Mouse (Mus musculus): ENCODE results near the gene Fbln1. TPM values are rescaled to one million over a fixed set of nuclear protein-coding genes. Genes with fewer than 3 reads are reported as not detected.
A peak's percentile ranks its signal among the peaks of the same experiment; 100 is the strongest.

The Fbln1 gene
- total RNA-seq, 2 experiments from 2014 or later: 19.0 to 24.7 TPM

- DNase-seq: no peak
- intact Hi-C loops (cut with DNase I): no loop called here
These were observed 1.4 kb upstream of the Fbln1 start for GRCm38 (mm10) chr15:85204383-85204782.

DNA sequence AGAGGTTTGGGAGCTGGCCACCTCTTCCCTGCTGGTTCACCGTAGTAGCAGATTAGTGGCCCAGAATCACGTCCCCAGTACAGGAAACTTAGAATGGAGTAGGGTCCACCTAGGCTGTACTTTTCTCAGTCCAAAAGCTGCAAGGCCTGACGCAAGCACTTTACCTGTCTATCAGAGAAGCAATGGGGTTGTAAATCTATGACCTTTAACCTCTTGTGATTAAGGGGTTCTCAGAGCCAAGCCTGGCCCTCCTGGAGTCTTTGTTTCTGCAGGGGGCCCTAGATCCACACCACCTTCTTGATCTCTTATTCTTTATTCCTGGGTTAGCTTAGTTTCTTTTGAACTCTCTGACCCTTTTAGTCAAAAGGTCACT lies 940 bp downstream of the Fbln1 start:
- intact Hi-C loops (cut with DNase I): no loop called here
- no peak for DNase-seq

DNA sequence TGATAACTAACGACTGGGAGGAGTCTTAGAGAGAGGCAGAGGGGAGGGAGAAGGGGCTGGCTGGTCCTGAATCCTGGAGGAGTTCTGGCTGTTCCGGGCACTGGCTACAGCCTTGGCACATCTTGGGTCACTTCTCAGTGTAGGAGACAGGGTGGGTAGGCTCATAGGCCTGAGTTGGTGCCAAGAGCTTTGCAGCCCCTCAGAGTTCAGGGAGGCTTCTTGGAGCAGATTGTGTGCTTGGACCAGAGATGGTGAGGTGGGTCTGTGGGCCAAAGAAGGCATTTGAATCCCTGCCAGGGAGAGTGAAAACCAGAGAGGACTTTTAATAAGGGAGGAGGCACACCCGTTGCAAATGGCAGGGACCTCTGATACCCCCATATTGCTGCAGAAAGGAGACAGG lies 1.3 kb downstream of the Fbln1 start:
- peak; percentile 71 for DNase-seq
- intact Hi-C loops (cut with DNase I): no loop called here

- intact Hi-C loops (cut with DNase I): no loop called here
- peak; percentile 62 for DNase-seq
These were observed 2.0 kb downstream of the Fbln1 start for GRCm38 (mm10) chr15:85207763-85208162.

DNA sequence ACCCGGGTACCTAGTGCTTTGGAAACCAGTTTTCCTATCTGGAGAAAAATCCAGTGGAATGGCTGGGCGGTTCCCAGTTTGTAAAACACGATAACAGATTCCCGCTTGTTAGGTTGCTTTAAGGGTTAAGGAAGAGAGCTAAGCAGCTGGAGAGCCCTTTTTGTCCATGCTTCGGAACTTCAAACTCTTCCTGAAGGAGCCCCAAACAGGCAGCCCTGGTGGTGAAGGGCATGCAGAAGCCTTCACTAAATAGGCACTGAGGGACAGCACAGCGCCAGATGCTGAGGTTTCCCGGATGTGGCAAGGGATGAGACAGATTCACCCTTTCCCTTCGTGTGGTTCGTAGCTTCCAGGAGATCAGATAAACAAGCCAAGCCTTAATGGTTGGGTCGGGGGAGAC lies 2.6 kb downstream of the Fbln1 start:
- intact Hi-C loops (cut with DNase I): no loop called here
- no peak for DNase-seq

DNA sequence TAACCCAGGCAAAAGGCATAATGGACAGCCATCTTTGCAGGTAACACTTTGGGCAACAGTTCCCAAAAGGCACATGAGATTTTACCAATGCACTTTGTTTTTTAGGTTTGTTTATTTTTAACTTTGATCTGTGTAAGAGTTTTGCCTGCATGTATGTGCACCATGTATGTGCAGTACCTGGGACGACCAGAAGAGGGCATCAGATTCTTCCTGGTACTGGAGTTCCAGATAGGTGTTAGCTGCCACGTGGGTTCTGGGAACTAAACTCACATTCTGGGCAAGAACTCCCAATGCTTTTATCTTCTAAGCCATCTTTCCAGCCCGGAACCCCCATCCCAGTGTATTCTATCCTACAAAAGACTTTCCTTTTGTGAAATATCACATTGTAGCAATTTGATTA lies 3.6 kb downstream of the Fbln1 start:
- DNase-seq: peak; percentile 21
- intact Hi-C loops (cut with DNase I): no loop called here

GRCm38 (mm10) chr15:85210686-85211085 lies 4.9 kb downstream of the Fbln1 start:
- intact Hi-C loops (cut with DNase I): no loop called here

GRCm38 (mm10) chr15:85211101-85211760 lies 5.5 kb downstream of the Fbln1 start:
- DNase-seq: no peak
- intact Hi-C loops (cut with DNase I): no loop called here

More at GRCm38 (mm10) chr15:85210686-85211085, 4.9 kb downstream of the Fbln1 start:
- no peak for DNase-seq

DNA sequence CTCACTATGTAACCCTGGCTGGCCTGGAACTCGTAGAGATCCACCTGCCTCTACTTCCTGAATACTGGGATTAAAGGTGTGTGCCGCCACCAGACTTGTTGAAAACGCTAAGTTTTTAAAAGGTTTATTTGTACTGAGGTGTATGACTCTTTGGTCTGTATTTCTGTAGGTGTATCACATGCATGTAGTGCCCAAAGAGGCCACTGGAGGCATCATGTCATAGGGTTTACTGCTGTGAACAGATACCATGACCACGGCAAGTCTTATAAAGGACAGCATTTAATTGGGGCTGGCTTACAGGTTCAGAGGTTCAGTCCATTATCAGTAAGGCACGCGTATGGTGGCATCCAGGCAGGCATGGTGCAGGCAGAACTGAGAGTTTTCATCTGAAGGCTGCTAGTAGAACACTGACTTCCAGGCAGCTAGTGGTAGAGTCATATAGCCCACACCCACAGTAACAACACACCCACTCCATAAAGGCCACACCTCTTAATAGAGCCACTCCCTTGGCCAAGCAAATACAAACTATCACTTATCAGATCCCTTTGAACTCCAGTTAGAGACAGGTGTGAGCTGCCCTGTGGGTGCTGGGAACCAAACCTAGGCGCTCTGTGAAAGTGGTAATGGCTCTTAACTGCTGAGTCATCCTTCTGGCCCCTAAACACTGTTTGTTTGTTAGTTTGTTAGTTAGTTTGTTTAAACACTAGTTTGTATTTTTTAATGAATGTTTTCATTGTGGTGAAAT lies 10.5 kb downstream of the Fbln1 start:
- intact Hi-C loops (cut with DNase I): no loop called here
- DNase-seq: no peak

- intact Hi-C loops (cut with DNase I): no loop called here
- DNase-seq: peak; percentile 36
These were observed 13.0 kb downstream of the Fbln1 start for GRCm38 (mm10) chr15:85218617-85219265.

GRCm38 (mm10) chr15:85220371-85220770 lies 14.6 kb downstream of the Fbln1 start:
- DNase-seq: no peak
- intact Hi-C loops (cut with DNase I): no loop called here

GRCm38 (mm10) chr15:85221115-85221854 lies 15.5 kb downstream of the Fbln1 start:
- intact Hi-C loops (cut with DNase I): no loop called here
- no peak for DNase-seq

GRCm38 (mm10) chr15:85225693-85226092 lies 19.9 kb downstream of the Fbln1 start:
- DNase-seq: no peak
- intact Hi-C loops (cut with DNase I): no loop called here

GRCm38 (mm10) chr15:85226841-85227240 lies 21.1 kb downstream of the Fbln1 start:
- intact Hi-C loops (cut with DNase I): no loop called here
- DNase-seq: no peak

GRCm38 (mm10) chr15:85228568-85228967 lies 22.8 kb downstream of the Fbln1 start:
- intact Hi-C loops (cut with DNase I): no loop called here
- no peak for DNase-seq

DNA sequence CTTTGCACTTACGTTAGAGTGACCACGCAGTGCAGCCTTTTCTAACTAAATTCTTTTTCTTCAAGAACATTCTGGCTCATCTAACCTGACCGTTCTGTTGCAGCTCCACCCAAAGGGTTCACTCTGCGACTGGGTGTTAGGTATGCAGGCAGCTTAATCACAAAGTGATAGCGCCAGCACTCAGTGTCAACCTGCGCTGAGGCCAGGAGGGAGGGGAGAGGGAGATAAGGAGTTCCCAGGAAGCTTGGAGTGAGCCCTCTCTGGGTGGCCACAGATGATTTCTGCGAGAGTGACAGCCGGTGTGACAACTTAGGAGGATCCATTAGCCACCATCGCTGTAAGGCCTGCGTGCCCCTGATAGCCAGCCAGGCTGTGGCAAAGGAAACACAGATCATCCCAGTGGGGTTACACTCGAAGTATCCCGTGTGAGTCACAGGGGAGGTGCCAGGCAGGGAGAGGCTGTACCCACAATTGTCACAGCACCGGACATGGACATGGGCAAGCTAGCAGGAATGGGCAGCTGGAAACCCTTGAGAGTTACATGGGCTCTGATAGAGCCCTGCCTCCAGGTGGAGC lies 24.3 kb downstream of the Fbln1 start:
- DNase-seq: no peak
- intact Hi-C loops (cut with DNase I): loop anchor here (5.0 kb wide), 1 partner anchor 78 kb away; no protein-coding TSS in a partner anchor

- intact Hi-C loops (cut with DNase I): loop anchor here (5.0 kb wide), 1 partner anchor 78 kb away; no protein-coding TSS in a partner anchor
- no peak for DNase-seq
These were observed 24.9 kb downstream of the Fbln1 start for GRCm38 (mm10) chr15:85230613-85231012.

GRCm38 (mm10) chr15:85231443-85232255 lies 25.9 kb downstream of the Fbln1 start:
- peak; percentile 75 for DNase-seq
- intact Hi-C loops (cut with DNase I): loop anchor here (5.0 kb wide), 1 partner anchor 79 kb away; no protein-coding TSS in a partner anchor

DNA sequence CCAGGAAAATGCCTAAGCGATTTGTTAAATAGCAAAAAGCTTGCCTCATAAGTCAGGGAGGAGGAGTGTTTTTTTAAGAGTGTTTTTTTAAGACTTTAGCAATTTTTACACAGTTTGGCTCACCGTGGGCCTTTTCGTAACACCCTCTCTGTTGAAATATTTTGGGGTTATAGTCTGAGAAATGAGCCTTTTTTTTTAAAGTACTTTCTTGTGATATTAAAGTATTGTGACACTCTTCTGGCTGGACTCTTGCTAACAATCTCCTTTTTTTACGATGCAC lies 26.4 kb downstream of the Fbln1 start:
- no peak for DNase-seq
- intact Hi-C loops (cut with DNase I): loop anchor here (5.0 kb wide), 1 partner anchor 80 kb away; no protein-coding TSS in a partner anchor

Data from left cerebral cortex, postnatal 4 days (tissue).